Comparison of ENCODE assay signal across 8 mouse cellular contexts in genomic region chr9:116375658-116376357, GRCm38 (mm10).
DNase-seq lines count a peak whose midpoint lies in the region; ATAC-seq lines count a peak whose summit lies in the region.

No protein-coding gene starts in this region.

- WGBS in forebrain, embryonic 16.5 days = 37% methylated on average over 12 of the region's 12 CpGs
- whole genome bisulfite sequencing in midbrain, embryonic 15.5 days = 66% methylated on average over 12 of the region's 12 CpGs

- peaks cover 11% of the 10 kb centered on the region for H3K4me1 ChIP-seq in forebrain, embryonic 16.5 days (replicated peaks; ENCODE audit: control insufficient read depth, insufficient read depth, low read length)
- no peaks in the 10 kb centered on the region for H3K4me1 ChIP-seq in midbrain, embryonic 15.5 days

- no peak overlapping the region for H3K9ac ChIP-seq in forebrain, embryonic 16.5 days (replicated peaks; ENCODE audit: low read depth, low read length)
- H3K9ac ChIP-seq in midbrain, embryonic 15.5 days = no peak overlapping the region

- no peaks in the 10 kb centered on the region for H3K9me3 ChIP-seq in forebrain, embryonic 16.5 days (ENCODE audit: control insufficient read depth, low read length)
- no peaks in the 10 kb centered on the region for H3K9me3 ChIP-seq in midbrain, embryonic 15.5 days

- peak; percentile 2 for DNase-seq in cerebellum, adult 11 months
- peak; percentile 90 for DNase-seq in adrenal gland, postnatal 10 days
- DNase-seq in left cerebral cortex, adult 9 months (ENCODE audit: low spot score in 2 of 2) = peak; percentile 53 to 78
- DNase-seq in urinary bladder, postnatal 14 days (ENCODE audit: low spot score) = peak; percentile 77

- H3K4me2 ChIP-seq in forebrain, embryonic 16.5 days (ENCODE audit: low read length) = no peak overlapping the region
- no peak overlapping the region for H3K4me2 ChIP-seq in midbrain, embryonic 15.5 days

- ATAC-seq in cerebellum, adult (ENCODE audit: insufficient number of reproducible peaks, low FRiP score, low TSS enrichment) = no peak
- ATAC-seq in forebrain, embryonic 16.5 days = peak; percentile 94
- peak; percentile 97 to 98 for ATAC-seq in hematopoietic stem cell, adult 5-6 weeks (replicated peaks in 1 of 2; ENCODE audit: insufficient read depth in 1 of 2, low FRiP score in 2 of 2, low TSS enrichment in 1 of 2, low read depth in 1 of 2, poor library complexity in 2 of 2, severe bottlenecking in 2 of 2)
- ATAC-seq in midbrain, embryonic 15.5 days (replicated peaks) = 0 out of 2 replicates have a peak, but pooled peaks have one; percentile 48

- H3K4me3 ChIP-seq in forebrain, embryonic 16.5 days (replicated peaks; ENCODE audit: low read length) = no peak overlapping the region
- no peak overlapping the region for H3K4me3 ChIP-seq in midbrain, embryonic 15.5 days

- no peaks in the 10 kb centered on the region for H3K36me3 ChIP-seq in forebrain, embryonic 16.5 days (ENCODE audit: control insufficient read depth, insufficient read depth)
- no peaks in the 10 kb centered on the region for H3K36me3 ChIP-seq in midbrain, embryonic 15.5 days (replicated peaks)

- H3K27me3 ChIP-seq in forebrain, embryonic 16.5 days (replicated peaks; ENCODE audit: control insufficient read depth, insufficient read depth, low read length) = no peaks in the 10 kb centered on the region
- no peaks in the 10 kb centered on the region for H3K27me3 ChIP-seq in midbrain, embryonic 15.5 days (replicated peaks)

- H3K27ac ChIP-seq in forebrain, embryonic 16.5 days (ENCODE audit: low read length) = peak overlapping the region; percentile 28; the same call in 1 of the 2 replicates
- H3K27ac ChIP-seq in midbrain, embryonic 15.5 days = no peak overlapping the region

Comparison
In these comparisons a context has a peak if more than half of its experiments do, and no peak if none do; other contexts are left out.
1. DNase-seq: peak in every context shown above with its lines; median percentile 90 in adrenal gland, postnatal 10 days; 77 in urinary bladder, postnatal 14 days; 66 in left cerebral cortex, adult 9 months; 2 in cerebellum, adult 11 months.